Mouse (Mus musculus): ENCODE data around the gene Adh5.
"Not testable (repeated sequence)": the region's sequence is repeated elsewhere in the genome, so short reads cannot be mapped to it uniquely, and the experiment has no call there.

The Adh5 gene

GRCm38 (mm10) chr3:138458441-138458840, 15.5 kb downstream of the Adh5 start:
- DNase-seq (ENCODE audit: extremely low spot score, low spot score) = no peak

- DNase-seq (ENCODE audit: extremely low spot score, low spot score) = no peak
Observed at GRCm38 (mm10) chr3:138460260-138460659, 17.4 kb downstream of the Adh5 start.

- no peak for DNase-seq (ENCODE audit: extremely low spot score, low spot score)
Observed at GRCm38 (mm10) chr3:138461832-138462231, 18.9 kb downstream of the Adh5 start.

GRCm38 (mm10) chr3:138463137-138463536, 20.2 kb downstream of the Adh5 start:
- peak; percentile 46 for DNase-seq (ENCODE audit: extremely low spot score, low spot score)

GRCm38 (mm10) chr3:138463807-138464206, 20.9 kb downstream of the Adh5 start:
- no peak for DNase-seq (ENCODE audit: extremely low spot score, low spot score)

GRCm38 (mm10) chr3:138464573-138465147, 21.8 kb downstream of the Adh5 start:
- no peak for DNase-seq (ENCODE audit: extremely low spot score, low spot score)

GRCm38 (mm10) chr3:138466656-138467055, 23.8 kb downstream of the Adh5 start:
- DNase-seq (ENCODE audit: extremely low spot score, low spot score) = not testable (repeated sequence)

- DNase-seq (ENCODE audit: extremely low spot score, low spot score) = no peak
Observed at GRCm38 (mm10) chr3:138471066-138471465, 28.2 kb downstream of the Adh5 start.

- no peak for DNase-seq (ENCODE audit: extremely low spot score, low spot score)
Observed at GRCm38 (mm10) chr3:138479489-138479888, 36.6 kb downstream of the Adh5 start.

- DNase-seq (ENCODE audit: extremely low spot score, low spot score) = no peak
Observed at GRCm38 (mm10) chr3:138481526-138482284, 38.8 kb downstream of the Adh5 start.

- no peak for DNase-seq (ENCODE audit: extremely low spot score, low spot score)
Observed at GRCm38 (mm10) chr3:138483240-138483639, 40.3 kb downstream of the Adh5 start.

GRCm38 (mm10) chr3:138488584-138489326, 45.9 kb downstream of the Adh5 start:
- no peak for DNase-seq (ENCODE audit: extremely low spot score, low spot score)

- DNase-seq (ENCODE audit: extremely low spot score, low spot score) = peak; percentile 99
Observed at GRCm38 (mm10) chr3:138489327-138490033, 46.6 kb downstream of the Adh5 start, which contains the start of gene Metap1. Gene Metap1 (minus strand): TSS chr3:138489515.

- no peak for DNase-seq (ENCODE audit: extremely low spot score, low spot score)
Observed at GRCm38 (mm10) chr3:138490034-138490337, 47.1 kb downstream of the Adh5 start.

GRCm38 (mm10) chr3:138493668-138494067, 50.8 kb downstream of the Adh5 start:
- no peak for DNase-seq (ENCODE audit: extremely low spot score, low spot score)

GRCm38 (mm10) chr3:138494565-138494964, 51.7 kb downstream of the Adh5 start:
- DNase-seq (ENCODE audit: extremely low spot score, low spot score) = no peak

- DNase-seq (ENCODE audit: extremely low spot score, low spot score) = no peak
Observed at GRCm38 (mm10) chr3:138495166-138496145, 52.6 kb downstream of the Adh5 start.

GRCm38 (mm10) chr3:138498731-138499130, 55.8 kb downstream of the Adh5 start:
- no peak for DNase-seq (ENCODE audit: extremely low spot score, low spot score)

GRCm38 (mm10) chr3:138499854-138500740, 57.2 kb downstream of the Adh5 start:
- peak; percentile 54 for DNase-seq (ENCODE audit: extremely low spot score, low spot score)

GRCm38 (mm10) chr3:138503754-138504153, 60.9 kb downstream of the Adh5 start:
- no peak for DNase-seq (ENCODE audit: extremely low spot score, low spot score)

Data from neural tube, embryonic 10.5 days (tissue).